Mouse (Mus musculus): ENCODE measurements around the gene Tmem174. TPM values are rescaled to one million over a fixed set of nuclear protein-coding genes. Genes with fewer than 3 reads are reported as not detected.

Tmem174 gene
- polyA plus RNA-seq, 1 experiment from 2014 or later: not detected

DNA sequence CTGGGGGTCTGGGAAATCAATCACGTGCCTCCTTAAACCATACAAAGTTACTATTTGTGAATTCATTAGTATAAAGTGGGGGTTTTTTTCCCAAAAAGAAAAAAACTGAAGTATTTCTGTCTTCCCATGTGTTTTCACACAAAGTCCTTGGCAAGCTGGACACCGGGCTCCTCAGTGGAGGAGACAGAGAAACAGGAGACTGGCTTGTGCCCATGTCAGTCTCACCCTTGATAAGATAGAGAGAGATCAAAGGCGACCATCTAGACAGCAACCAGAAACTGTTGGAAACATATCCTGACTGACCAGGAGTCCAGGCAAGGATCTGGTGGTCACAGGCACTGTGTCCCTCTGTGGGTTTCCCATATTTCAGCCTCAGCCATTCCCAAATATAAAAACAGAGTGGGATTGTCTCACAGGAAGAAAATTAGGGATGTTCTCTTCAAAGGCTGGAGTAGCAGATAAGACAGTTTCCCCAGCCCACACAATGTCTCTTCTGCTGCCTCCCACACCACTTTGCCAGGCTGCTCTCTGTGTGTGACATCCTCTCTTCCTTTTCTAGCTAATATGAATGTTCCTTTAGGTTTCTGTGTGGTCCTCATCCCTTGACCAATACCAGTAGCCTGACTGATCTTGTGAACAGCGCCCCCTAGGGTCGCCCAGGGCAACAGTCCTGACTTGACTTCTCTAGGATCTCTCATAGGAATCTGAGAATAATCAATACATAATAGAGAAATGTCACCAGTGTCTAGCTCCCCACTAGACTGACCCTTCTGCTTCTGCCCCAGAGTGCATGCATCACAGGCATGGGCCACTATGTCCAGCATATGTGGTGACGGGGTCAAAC, 3.3 kb downstream of the Tmem174 start:
- DNase-seq (ENCODE audit: low spot score): no peak

DNA sequence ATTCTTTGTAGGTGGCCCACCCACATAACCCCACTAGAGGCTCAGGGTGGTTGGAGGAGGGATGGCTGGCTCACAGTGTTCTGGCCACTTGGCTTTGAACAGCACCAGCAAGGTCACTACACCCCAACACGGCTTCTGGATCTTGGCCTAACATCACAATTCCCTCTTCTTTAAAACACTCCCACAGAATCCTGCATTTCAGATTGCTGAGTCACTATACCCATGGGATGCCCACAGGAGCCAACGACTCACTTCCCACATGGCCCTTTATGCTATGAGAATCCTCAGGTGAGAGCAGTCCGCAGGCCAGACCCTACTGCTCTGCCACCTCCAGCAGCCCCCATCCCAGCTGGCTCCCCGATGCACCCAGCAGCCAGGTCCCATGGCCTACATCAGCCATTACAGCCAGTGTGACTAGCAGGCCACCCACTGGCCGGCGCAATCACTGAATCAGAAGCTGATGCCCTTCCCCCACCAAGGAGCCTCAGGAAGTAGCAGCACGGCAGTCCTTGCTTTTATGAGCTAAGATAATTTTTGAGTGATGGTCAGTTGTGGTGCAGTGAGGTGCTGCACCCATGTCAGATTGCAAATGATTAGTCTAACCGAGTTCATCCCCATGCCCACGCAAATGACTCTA, 4.8 kb downstream of the Tmem174 start:
- no peak for DNase-seq (ENCODE audit: low spot score)

- no peak for DNase-seq (ENCODE audit: low spot score)
Observed at GRCm38 (mm10) chr13:98631105-98631838, 5.9 kb downstream of the Tmem174 start.

DNA sequence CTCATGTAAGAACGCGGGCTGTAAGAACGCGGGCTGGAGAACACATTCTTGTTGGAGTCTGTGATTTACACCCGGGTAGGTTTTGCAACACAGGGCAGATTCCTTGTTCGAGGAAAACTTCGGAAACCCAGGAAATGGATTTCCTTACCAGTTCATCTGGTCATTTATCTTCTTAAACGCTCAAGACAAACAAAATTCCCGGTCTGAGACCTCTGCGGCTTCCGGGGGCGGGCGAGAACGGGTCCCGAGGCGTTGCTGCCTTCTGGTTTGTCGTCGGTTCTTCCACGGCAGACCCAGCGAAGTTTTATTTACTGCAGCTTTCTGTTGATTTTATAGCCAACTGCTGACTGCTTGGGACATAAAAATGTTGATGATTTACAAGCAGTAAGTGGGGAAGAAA, 10.5 kb downstream of the Tmem174 start:
- DNase-seq (ENCODE audit: low spot score): no peak

DNA sequence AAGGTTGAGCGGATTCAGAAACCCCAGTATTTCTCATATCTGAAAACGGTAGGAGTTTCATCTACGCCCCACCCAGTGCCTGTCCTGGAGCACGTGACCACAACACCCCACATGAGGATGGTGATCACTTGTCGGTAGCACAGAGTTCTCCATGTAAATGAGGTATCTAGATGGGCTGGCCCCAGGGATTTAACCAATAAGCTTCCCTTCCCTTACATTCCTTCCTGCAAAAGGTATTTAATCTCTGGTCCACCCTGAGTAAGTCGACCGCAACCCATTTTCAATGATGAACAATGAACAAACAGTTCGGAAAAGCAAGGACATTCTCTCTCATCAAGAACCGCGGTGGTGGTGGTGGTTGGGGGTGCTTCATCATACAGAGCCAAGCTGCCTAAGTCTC, 12.7 kb downstream of the Tmem174 start:
- no peak for DNase-seq (ENCODE audit: low spot score)

GRCm38 (mm10) chr13:98622881-98623549, 14.2 kb downstream of the Tmem174 start:
- no peak for DNase-seq (ENCODE audit: low spot score)

GRCm38 (mm10) chr13:98617429-98618067, 19.7 kb downstream of the Tmem174 start:
- DNase-seq (ENCODE audit: low spot score): no peak

GRCm38 (mm10) chr13:98607885-98608477, 29.2 kb downstream of the Tmem174 start:
- no peak for DNase-seq (ENCODE audit: low spot score)

DNA sequence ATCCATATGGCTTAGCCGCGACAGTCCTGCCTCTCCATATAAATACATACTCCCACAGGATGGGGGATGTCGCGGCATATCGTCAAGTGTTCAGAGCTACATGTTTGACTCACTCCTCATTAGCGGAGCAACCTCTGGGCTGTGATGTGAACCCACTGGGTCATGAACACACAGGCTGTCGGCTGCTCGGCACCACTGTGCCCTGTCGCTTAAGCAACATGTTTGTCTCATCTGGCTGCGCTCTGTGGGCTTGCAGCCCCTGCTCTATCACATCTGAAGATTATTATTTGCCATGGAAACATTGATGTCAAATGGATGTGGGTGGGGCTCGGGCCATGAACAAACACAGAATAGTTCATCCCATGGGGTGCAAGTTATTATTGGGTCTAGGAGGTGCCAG, 33.4 kb downstream of the Tmem174 start:
- DNase-seq (ENCODE audit: low spot score): no peak

DNA sequence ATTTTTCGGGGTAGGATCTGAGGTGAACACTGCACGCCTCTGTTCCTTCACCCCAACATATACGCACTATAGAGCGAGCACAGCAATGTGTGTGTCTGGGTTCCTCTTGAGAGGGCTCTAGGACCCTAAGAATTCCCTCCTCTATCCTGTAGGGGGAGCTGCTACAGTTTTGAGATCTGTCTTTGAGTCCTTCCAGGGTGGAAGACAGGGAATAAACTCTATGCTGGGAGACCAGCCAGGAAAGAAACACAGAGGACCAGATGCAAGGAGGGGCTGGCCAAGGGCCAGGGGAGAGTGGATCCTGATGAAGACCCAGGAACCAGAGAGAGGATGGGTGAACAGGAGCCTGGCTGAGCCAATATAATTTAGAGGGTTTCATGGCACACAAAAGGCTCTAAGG, 40.5 kb downstream of the Tmem174 start:
- no peak for DNase-seq (ENCODE audit: low spot score)

DNA sequence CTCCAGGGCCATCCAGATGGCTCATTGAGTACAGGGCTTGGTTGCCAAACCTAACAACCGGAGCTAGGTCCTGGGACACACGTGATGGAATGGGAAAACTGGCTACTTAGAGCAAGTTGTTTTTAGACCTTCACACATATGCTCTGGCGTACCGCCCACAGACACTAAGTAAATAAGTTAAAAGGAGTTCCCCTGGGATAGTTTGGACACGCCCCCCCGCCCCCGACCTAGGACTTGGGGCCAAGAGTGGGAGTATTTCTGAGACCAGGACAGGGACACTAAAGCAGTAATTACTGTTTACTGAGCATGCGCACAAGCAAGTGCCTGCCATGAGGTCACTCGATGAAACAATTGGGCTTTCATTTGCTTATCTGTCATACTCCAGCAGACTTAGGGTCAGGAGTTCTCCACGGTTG, 42.5 kb downstream of the Tmem174 start:
- no peak for DNase-seq (ENCODE audit: low spot score)

DNA sequence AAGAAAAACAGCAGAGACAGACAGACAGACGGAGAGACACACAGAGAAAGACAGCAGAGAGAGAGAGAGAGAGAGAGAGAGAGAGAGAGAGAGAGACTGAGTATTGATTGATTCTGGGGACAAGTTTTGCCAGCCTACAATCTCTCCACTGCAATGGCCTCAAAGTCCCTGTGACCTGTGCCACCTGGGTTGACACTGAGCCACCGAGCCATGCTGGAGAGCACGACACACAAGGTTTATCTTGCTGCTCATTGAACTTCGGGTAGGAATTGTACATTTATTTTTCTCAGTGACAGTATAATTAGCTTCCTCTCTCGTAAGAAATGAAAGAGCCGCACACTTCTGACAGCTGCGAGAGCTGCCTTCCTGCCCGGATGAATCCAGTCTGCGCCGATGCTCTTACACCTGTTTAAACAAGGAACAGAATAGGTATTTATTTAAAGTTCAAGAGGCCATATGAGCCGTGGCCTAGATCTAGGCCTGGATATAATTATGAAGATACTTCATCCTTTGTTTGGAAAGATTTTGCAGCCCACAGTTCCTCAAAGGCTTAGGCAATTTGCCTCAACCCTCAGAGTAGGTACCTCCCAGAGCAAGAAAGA, 43.2 kb downstream of the Tmem174 start:
- DNase-seq (ENCODE audit: low spot score): no peak

DNA sequence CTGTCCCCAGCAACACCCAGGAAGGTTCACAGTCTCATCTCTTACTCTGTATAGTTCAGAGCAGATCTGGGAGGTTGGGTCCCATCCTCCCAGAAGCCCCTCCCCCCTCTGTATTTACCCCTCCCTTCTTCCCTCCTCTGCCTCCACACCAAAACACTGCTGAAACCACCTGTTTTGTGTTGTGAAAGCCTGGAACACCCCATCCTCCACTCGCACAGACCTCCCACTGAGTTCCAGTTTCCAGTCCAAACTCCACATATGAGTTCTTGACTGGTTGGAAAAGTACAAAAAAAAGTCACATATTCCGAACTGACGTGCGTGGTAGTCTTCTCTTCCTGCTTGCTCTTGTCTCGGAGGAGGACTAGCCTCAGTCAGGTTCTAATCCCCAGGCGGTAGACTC, 45.8 kb downstream of the Tmem174 start:
- DNase-seq (ENCODE audit: low spot score): no peak

DNA sequence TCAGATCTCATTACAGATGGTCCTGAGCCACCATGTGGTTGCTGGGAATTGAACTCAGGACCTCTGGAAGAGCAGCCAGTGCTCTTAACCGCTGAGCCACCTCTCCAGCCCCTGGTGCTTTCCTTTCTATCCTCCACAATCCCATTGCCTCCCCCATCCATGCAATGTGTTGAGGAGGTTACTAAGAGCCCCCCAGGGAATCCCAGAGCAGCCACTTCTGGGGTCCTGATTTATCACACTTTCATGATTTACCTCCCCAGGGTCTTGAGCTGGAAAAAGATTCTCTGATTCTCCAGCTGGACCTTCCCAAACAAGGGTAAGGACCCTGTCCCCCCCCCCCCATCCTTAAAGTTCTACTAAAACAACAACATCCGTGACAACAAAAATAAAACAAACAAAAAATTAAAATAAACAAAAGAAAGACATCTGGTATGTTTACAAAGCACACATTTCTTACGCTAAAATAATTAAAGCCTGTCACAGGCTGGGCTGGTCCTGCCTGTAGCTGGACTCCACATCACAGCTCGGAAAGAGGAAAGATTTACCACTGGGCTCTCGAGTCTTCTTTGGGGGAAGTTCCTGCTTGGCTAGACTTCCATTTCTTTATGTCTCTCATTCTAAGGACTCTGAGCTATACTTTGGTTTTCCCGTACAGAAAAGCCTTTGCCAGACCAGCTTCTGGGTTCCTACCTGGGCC, 46.4 kb downstream of the Tmem174 start:
- no peak for DNase-seq (ENCODE audit: low spot score)

- no peak for DNase-seq (ENCODE audit: low spot score)
Observed at GRCm38 (mm10) chr13:98589572-98589971, 47.6 kb downstream of the Tmem174 start.

DNA sequence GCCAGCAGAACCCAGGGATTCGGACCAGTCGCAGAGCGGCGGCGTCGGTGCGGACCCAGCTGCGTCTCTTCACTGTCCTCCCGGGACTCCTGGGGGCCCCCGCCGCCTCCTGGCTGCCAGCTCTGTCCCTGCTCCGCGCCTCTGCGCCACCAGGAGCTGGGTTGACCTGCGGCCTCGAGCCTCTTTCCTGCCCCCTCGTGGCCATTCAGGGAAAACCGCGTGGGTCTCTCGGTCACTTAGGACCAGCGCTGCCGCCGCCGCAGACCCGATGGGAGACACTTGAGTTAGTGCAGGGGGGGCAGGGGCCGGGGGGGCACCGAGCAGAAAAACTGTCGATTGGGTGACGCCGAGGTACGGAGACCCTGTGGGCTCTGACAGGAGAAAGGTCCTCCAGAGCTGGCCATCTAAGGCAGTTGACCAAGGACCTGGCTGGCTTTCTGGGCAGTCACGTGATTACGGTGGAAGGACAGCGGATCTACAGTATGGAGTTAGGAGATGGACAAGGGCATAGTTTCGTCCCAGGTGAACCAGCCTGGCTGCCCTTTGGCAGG, 48.2 kb downstream of the Tmem174 start:
- DNase-seq (ENCODE audit: low spot score): peak; percentile 33

DNA sequence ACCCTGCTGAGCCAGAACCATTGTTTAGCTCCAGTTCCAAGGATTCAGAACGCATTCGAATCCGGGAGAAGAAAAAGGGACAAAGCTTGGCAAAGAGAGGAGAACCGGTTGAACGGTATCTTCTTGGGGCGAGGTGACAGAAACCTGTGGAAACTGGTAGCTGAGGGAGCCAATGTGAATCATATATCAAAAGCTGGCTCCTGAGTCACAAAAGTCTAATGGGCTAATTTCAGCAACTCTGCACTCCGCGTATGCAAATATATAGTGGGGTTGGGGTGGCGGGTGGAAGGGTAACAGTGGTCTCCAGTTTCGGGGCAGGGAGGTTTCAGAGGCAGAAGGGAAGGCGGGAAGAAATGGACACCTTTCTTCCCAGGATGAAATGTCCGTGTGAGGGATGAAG, 48.7 kb downstream of the Tmem174 start:
- DNase-seq (ENCODE audit: low spot score): no peak

- DNase-seq (ENCODE audit: low spot score): no peak
Observed at GRCm38 (mm10) chr13:98587639-98588038, 49.6 kb downstream of the Tmem174 start.

DNA sequence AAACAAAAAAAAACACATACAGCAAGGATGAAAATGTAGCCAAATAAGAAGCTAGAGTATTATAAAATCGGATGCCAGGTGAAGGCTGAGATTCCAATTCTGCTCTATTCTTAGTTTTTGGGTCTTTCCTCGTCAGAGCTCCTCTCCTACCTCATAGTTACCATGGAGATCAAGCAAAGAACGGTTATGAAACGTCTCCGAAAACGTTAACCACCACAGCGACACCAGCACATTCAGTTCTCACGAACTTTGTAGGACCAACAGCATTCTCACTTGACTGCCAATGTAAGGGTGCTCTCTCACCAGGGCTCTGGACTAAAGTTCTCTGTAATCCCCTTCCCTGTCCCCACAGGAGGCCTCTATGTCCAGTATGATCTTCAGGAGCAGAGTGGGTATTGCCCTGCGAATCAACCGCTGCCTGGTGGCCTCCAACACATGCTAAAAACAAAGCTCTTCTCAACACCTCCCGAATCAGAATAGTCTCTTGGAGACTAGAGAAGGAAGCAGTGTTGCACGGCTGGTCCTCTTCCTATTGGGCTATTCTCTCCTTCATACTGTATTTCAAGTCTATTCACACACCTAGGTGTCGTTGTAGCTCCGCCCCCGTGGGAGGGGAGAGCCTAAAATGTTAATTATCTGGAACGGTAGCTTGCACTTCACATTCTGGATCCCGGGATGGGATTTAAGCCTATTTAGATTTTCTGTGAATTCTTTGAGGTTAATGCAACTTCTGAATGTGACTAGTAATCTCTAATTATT, 50.2 kb downstream of the Tmem174 start:
- DNase-seq (ENCODE audit: low spot score): no peak
